ENCODE assay signal across 8 mouse cellular contexts in the genomic region with DNA sequence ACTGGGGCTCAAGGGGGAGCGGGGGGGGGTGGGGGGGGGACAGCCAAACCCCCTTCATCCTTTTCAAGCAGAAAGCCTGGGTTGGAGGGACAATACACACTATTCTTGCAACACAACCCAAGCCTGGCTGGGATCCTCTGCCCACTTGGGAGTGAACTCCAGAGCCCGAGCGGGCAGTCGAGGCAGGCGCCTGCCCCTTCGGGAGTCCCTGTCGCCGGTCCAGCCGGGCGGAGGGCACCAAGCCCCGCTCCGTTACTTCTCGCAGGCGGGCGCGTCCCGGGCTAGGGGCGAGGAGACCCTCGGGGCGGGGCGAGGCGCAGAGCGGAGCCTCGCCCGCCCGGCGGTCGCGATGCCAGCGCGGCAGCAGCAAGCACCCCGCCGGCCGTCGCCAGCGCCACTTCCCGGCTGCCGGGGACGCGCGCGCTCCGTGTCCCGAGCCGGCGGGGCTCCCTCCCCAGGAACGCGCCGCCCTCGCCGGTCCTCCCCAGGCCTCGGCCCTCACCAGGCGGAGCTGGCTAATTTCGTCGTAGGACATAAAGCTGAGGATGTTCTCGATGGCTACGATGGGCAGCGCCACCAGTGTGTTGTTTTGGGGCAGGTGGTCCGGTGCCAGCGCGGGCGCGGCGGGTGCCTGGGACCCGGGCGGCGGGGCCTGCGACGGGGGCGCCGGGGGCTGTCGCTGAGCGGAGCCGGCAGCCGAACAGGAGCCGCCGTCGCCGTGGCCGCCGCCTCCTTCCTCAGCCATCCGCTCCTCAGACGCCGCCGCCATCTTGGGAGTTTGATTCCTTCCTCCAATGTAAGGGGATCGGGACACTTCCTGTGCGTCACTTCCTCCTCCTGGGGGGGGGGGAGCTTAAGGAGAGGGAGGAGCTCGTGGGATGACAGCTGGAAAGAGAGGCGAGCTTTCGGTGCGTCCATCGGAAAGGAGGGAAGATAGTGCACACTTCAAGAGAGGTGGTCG. TPM values are rescaled to one million over a fixed set of nuclear protein-coding genes. Genes with fewer than 3 reads are reported as not detected.
DNase-seq lines count a peak whose midpoint lies in the region; ATAC-seq and TF ChIP-seq lines count a peak whose summit lies in the region.

A gene (minus strand): TSS at position 809 of the 961 bp plus-strand sequence.

- intact Hi-C loops in gastrocnemius, adult 2 months (cut with DNase I), result loop anchor here (10.0 kb wide), 1 partner anchor 56 kb away; a partner anchor contains a TSS
- intact Hi-C loops in left cerebral cortex, adult 2 months (cut with DNase I), result loop anchor here (2.0 to 5.0 kb wide), 3 partner anchors 58 to 319 kb away; a partner anchor contains a TSS

- no peaks in the 10 kb centered on the region for H3K36me3 ChIP-seq in hindbrain, postnatal 0 days (ENCODE audit: insufficient read depth, low read length)

- peak within 1 kb of the TSS; percentile 91 for H3K4me2 ChIP-seq in hindbrain, postnatal 0 days (ENCODE audit: low read depth, low read length)

- H3K27ac ChIP-seq in gastrocnemius, adult 2 months, result peak within 1 kb of the TSS; percentile 96
- peak within 1 kb of the TSS; percentile 90 for H3K27ac ChIP-seq in hindbrain, postnatal 0 days
- H3K27ac ChIP-seq in left cerebral cortex, adult 2 months, result peak within 1 kb of the TSS; percentile 86

- H3K4me3 ChIP-seq in gastrocnemius, adult 2 months, result peak within 1 kb of the TSS; percentile 100
- peak within 1 kb of the TSS; percentile 95 for H3K4me3 ChIP-seq in hindbrain, postnatal 0 days (ENCODE audit: low read length)
- peak within 1 kb of the TSS; percentile 99 for H3K4me3 ChIP-seq in left cerebral cortex, adult 2 months

- TF ChIP-seq CTCF in gastrocnemius, adult 2 months (IDR thresholded peaks at IDR 0.05), result no peak
- TF ChIP-seq CTCF in hindbrain, postnatal 0 days (IDR thresholded peaks at IDR 0.05; ENCODE audit: low read depth), result no peak
- no peak for TF ChIP-seq CTCF in left cerebral cortex, adult 2 months (IDR thresholded peaks at IDR 0.05)

- ATAC-seq in hindbrain, postnatal 0 days, result peak; percentile 98
- peak; percentile 97 for ATAC-seq in megakaryocyte, adult 5-6 weeks (ENCODE audit: poor library complexity, severe bottlenecking)

- H3K9ac ChIP-seq in hindbrain, postnatal 0 days (replicated peaks; ENCODE audit: low read length), result peak within 1 kb of the TSS; percentile 96

- no peaks in the 10 kb centered on the region for H3K27me3 ChIP-seq in hindbrain, postnatal 0 days (ENCODE audit: insufficient read depth, low read length)

- DNase-seq in WW6 (ENCODE audit: low read depth, low spot score), result peak; percentile 55
- peak; percentile 68 to 82 for DNase-seq in cerebellum, postnatal 4 days (ENCODE audit: low spot score in 2 of 2)
- DNase-seq in gastrocnemius, adult 2 months, result peak; percentile 92
- DNase-seq in hindbrain, postnatal 0 days (ENCODE audit: low spot score), result peak; percentile 96
- DNase-seq in left cerebral cortex, adult 2 months (ENCODE audit: extremely low spot score in 1 of 2, low spot score in 2 of 2), result peak; percentile 85 to 86
- peak; percentile 85 to 88 for DNase-seq in right cerebral cortex, adult 2 months (ENCODE audit: low spot score in 2 of 2)
- peak; percentile 90 for DNase-seq in urinary bladder, postnatal 14 days (ENCODE audit: low spot score)

- no peaks in the 10 kb centered on the region for H3K9me3 ChIP-seq in hindbrain, postnatal 0 days (ENCODE audit: low read length)

- under 1% methylated on average over 70 of the region's 93 CpGs for WGBS in hindbrain, postnatal 0 days

- H3K4me1 ChIP-seq in hindbrain, postnatal 0 days (ENCODE audit: insufficient read depth, low read length), result peaks cover 9% of the 10 kb centered on the region; the same call in 1 of the 2 replicates

RNA-seq across cellular contexts. Expression of the gene that starts here (rescaled TPM):
- total RNA-seq in gastrocnemius, adult 2 months (2021), result 10 to 100 TPM; 21.5 to 23.1 TPM
- total RNA-seq in hindbrain, postnatal 0 days (2014; rRNA removed), result 26.0 and 35.0 TPM in 2 replicates
- 14.9 and 15.8 TPM in 2 replicates for polyA plus RNA-seq in hindbrain, postnatal 0 days (2015; fragmentation: Nextera tagmentation; extraction: Ambion mirVana)
- total RNA-seq in left cerebral cortex, adult 2 months (2021), result 10 to 100 TPM; 53.2 to 55.4 TPM
- total RNA-seq in megakaryocyte, adult 5-6 weeks (2015), result 20.8 and 23.8 TPM in 2 replicates
- total RNA-seq in megakaryocyte, adult 5-6 weeks (2017), result 21.2 and 23.3 TPM in 2 replicates

Comparison
In these comparisons a context has a peak if more than half of its experiments do, and no peak if none do; other contexts are left out.
1. Peak in every context shown above with its lines: DNase-seq, ATAC-seq, H3K4me3 ChIP-seq and H3K27ac ChIP-seq.